Mouse (Mus musculus): Measurements from ENCODE around the gene Nin.

Gene Nin

DNA sequence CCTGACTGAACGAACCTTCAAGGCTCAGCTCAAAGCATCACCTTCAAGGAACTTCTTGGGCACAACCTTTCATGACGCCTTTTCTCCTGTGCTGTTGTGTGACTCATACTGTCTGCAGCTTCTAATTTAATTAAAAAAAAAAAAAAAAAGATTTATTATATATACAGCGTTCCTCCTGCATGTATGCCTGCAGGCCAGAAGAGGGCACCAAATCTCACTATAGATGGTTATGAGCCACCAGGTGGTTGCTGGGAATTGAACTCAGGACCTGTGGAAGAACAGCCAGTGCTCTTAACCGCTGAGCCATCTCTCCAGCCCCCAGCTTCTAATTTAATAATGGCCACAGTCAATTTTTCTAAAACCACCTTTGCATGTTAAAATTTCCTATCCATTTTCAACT is 29.8 kb downstream of the Nin start:
- DNase-seq (ENCODE audit: low read depth, low spot score), result no peak

DNA sequence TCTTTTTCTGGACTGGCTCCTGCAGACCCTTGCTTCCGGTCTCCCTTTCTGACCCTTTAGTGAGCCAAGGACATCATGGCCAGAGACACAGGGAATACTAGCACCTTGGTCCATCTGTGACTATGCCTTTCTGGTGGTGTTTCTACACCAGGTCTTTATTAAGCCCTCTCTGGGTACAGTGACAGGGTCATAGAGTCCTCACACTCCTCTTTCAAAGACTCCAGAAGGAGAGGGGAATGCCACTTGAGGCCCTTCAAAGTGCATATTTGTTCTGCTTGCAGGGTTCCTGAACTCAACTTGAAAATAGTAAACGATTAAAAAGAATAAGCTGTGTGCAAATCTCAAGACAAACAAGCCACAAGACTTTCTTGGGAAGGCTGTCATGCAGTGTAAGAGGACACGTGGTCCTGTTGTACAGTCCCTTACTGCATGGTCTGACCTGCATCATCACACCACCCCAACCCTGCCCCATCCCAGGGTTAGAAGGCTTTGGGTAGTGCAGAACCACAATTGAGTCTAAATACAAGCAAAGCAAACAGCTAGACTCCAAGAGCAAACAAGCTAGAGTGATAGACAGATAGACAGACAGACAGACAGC is 30.5 kb downstream of the Nin start:
- DNase-seq (ENCODE audit: low read depth, low spot score), result no peak

DNA sequence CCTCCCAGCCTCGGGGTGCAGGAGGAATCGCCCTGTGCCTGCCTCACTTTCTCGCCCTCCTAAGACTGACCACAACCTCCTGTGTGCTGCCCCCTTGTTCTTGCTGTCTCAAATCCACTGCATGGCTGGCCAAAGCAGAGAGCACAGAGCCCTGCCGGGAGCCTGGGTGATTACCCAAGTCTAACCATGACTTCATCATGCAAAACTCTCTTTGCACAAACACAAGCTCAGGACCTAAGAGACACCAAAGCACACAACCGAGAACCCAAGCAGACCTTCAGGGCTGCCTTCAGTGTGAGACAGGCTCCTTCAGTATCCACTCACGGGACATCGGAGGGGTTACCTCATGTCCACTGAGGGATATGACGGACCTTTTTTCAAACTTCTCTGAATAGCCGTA is 31.0 kb downstream of the Nin start:
- DNase-seq (ENCODE audit: low read depth, low spot score), result no peak

DNA sequence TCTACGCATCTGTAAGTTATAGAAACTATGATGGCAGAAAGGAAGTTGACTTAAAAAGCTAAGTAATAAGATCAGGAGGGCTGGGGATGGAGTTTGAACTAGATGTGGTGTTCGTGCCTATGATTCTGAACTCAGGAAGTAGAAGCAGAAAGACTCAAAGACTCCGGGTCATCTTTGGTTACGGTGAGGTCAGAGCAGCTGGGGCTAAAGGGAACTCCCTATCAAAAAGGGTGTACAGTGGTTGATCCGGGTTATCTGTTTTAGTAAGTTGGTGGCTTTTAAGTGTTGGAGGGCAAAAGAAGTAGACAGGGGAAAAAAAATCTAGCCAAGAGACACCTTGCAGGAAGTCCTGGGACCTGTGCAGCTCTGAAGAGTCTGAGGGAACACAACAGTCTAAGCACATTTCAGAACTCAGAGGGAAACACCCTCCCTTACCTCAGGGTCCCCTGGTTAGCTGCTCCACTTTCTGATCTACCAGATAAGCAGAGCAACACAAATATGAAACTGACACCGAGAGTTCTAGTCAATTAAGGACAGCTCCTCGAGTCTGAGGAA is 35.0 kb downstream of the Nin start:
- DNase-seq (ENCODE audit: low read depth, low spot score), result no peak

DNA sequence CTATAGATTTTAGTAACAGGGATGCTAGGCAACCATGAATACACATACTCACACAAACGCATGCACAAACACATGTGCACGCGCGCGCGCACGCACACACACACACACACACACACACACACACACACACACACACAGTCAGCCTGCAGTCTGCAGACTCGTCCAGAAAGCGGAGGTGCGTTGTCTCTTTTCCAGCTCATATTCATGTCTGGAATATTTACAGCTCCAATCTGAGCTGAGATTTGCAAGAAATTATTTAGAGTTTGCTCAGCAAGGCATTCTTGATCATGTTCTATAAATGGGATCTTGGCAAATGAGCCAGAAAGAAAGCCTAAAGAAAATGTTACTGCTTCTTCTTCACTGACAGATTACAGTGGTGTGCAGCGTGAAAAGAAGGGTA is 37.0 kb downstream of the Nin start:
- no peak for DNase-seq (ENCODE audit: low read depth, low spot score)

DNA sequence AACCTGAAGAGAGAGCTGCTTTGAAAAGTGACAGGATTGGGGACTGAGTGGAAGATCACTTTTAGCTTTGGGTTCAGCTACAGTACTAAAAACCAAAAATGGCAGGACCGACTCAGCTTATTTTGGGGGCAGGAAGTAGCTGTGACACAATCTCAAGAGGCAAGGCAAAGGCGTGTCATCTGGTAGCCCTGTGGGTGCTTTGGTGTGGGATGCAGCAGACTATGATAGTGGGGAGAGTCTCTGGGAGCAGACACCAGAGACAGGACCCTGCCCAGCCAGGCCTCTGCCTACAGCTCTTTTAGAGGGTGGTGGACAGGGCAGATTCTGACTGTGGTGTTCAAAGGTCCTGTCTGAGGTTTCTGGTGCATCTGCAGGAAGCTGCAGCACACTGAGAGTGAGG is 38.5 kb downstream of the Nin start:
- no peak for DNase-seq (ENCODE audit: low read depth, low spot score)

DNA sequence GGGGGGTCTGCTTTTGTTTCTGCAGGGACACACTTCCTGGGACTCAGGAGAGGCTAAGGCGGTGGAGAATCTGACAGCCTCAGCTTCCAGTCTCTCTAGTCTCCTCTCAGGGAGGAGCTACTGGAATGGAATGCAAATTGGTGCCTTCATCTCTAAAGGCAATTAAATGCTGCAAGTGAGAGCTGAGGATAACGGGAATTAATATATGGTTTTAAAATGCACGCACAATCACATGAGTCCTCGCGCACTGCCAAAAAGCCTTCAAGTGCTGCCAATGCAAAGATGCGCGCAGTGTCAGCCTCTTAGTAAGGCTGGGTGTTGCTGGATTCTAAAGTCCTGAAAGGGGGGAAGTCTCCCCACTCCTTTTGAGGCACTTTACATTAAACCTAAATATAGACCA is 42.6 kb downstream of the Nin start:
- no peak for DNase-seq (ENCODE audit: low read depth, low spot score)

DNA sequence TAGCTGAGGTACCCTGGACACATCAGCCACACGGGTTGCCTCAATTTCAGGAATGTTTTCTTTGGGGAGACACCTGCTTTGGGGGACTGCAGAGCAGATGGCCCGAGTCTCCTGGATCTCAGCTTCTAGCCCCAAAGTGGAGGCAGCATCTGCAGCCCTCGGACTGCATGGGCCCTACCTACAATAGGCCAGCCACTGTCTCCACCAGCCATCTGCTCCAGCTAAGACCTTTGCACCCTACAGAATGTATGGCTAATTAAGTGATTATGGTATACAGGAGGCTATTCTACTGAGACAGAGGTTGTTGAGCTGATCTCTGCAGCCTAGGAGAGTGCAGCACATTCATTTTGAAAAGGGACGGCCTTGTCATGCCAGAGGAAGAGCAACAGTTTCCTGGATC is 43.2 kb downstream of the Nin start:
- no peak for DNase-seq (ENCODE audit: low read depth, low spot score)

DNA sequence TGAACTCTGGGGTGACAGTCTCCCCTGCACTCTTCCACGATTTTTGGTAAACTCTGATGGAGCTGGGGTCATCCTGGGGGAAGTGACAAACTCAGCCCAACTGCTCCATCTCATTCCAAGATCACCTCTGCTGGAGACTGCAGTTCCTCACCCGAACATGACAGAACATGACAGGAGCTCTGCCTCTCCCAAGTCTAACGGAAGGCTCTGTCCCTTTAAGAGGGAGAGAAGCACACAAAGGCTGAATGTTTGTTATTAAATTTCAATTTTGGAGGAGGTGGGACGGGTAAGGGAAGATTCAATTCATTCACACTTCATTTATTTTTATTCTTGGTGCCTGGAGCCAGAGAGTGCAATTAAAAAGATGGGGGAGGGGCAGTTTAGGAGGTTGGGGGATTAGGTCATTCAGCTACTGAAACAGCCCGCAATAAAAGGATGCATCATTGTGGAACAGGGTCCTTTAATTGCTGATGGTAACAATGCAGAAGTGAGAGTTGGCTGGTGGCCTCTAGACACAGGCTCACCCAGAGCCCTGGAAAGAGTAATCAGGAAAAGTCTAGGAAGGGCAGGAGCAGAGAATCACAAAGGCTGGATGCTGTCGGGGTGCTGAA is 44.8 kb downstream of the Nin start:
- peak; percentile 12 for DNase-seq (ENCODE audit: low read depth, low spot score)

DNA sequence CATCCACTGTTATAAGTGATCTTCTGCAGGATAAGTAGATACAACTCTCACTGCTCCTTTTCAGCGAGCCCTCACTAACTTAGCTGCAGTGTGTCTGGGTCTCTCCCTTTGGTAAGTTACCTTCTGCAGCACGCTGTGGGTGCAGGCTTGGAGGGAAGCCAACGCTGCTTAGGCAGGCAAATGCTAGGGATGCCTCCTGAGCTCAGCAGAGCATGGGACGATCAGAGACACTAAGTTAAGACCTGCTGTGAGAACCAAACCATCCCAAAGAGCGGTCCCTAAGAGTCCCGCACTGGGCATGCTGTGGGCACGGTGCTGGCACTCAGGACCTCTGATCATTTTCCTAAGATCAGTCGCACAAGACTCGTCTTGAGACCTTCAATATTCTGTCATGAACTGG is 45.7 kb downstream of the Nin start:
- no peak for DNase-seq (ENCODE audit: low read depth, low spot score)

DNA sequence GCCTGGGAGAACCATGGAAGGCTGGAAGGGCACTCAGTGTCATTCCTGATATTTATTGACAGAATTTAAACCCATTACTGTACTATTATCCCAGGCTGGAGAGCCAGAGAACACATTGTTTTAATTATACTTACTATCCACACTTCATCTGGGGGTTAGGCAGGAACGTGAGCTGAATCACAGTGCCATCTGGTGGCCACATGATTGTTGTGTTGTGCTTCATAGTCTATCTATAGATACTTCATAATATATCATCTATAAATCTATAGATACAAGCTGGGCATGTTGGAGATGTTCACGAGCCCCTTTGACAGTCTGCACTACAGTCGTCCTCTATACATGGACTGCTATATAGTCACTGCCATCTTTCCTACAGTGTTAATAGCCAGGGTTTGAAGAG is 51.4 kb downstream of the Nin start:
- DNase-seq (ENCODE audit: low read depth, low spot score), result peak; percentile 61

DNA sequence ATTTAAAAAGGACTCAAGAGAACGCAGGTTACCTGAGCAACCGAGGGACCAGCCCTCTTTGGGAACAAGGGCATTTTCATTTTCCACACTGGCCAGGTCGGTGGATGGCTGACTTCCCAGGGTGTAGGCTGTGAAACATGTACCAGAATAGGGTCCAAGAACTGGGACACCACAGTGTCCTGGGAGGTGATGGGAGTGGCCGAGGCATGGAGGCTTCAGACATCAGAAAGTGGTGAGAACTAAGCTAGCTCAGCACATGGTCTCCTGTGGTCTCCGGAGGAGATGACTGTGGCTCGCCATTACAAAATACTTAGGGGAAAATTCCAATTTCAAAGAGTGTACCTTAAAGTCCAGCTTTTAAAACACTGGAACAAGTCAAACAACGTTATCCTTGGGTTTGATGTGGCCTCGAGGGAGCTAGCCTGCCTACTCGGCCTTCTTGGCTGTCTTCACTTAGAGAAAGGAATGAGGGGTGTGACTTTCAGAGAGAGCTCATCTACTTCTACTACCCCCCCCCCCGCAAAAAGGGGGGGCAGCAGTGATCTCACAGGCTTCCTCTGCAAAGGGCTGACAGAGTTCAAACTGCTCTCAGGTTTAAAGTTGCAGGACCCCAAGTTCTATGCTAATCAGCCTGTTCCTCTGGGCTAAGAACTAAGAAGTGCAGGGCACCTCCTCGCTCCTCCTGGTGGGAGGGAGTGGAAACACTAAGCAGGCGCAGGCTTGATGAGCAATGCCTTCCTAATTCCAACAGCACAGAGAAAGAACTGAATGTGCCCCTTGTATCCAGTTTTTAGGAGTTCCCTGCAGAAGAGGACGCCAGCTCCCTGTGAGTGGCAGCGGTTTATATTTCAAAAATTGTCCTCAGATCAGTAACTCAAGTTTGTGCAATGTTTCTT is 54.3 kb downstream of the Nin start:
- DNase-seq (ENCODE audit: low read depth, low spot score), result no peak

DNA sequence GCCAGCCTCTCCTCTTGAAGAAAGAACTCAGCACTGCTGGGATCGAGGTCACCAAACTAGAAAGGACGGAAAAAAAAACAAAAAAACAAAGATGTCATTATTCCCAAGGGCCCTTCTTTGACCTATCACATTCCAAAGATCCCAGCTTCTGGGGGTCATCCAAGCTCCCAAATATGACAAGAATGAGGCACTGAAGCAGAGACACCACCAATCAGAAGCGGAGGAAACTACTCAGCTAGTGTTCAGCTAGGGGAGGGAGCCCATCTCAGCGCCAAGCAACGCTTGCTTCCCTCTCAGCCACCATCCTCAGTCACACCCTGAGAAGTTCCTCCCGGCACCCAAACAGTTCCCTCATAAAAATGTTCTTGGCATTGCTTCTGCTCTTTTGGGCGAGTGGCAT is 62.8 kb downstream of the Nin start:
- DNase-seq (ENCODE audit: low read depth, low spot score), result no peak

DNA sequence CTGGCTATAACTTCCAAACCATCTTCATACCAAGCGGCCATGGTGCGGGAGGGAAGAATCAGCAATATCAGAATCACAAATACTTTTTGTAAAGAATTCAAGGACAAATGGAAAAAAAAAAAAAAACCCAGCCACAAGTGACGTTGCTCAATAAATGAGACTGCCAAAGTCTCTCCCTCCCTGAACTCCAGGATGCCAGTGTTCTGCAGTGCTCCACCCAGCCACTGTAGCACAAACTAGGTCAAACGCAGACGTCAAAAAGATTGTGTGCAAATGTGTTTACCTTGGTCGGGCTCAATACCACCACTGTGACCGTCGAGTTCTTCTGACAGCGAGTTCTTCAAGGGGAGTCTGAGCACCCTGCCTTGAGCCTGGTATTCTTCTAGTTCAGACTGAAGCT is 64.8 kb downstream of the Nin start:
- no peak for DNase-seq (ENCODE audit: low read depth, low spot score)

DNA sequence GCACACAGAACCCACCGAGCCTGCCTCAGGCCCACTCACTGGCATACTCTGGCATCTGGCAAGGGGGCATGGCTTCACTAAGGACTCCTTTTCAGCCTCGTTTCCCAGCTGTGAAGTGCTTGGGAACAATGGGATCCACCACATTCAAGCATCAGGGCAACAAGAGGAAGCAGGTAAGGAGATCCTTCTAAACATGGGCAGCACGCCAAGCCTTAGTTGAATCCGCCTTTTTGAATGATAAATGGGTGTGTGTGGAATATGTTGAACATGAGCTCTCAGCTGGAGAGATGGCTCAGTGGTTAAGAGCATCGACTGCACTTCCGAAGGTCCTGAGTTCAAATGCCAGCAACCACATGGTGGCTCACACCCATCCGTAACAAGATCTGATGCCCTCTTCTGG is 66.2 kb downstream of the Nin start:
- no peak for DNase-seq (ENCODE audit: low read depth, low spot score)

DNA sequence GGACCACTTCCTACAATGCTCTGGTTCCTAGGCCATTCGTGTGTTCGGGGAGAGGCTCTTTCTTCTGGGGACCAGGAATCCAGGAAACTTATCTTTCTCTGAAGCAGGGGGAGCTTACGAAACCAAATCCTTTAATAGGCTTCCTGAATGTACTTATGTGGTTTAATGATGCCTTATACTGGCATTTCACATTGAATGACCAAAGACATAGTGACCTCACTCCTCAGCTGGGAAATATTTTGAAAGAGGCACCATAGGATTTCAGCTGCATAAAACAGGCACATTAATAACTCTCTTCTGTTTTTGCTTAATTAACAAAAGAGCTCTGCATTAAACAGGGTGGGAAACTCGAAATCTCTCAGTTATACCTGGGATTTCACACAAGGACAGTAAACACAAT is 69.2 kb downstream of the Nin start:
- no peak for DNase-seq (ENCODE audit: low read depth, low spot score)

DNA sequence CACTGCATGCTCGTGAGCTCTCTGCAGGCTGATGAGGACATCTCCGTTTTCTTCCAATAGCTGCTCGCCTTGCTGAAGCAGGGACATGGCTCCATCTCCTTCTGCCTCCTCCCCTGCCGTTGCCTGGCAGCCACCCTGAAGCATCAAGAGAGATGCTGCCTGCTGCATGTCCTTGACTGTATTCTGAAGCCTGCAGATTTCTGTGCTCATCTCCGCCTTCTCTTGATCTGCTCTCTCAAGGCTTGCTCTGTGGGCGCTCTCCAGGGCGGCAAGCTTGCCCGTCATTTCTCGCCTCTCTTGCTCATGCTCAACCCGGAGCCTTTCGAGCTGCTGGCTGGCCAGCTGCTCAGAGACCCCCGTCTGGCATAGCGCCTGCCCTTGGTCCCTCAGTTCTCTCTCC is 70.1 kb downstream of the Nin start:
- no peak for DNase-seq (ENCODE audit: low read depth, low spot score)

DNA sequence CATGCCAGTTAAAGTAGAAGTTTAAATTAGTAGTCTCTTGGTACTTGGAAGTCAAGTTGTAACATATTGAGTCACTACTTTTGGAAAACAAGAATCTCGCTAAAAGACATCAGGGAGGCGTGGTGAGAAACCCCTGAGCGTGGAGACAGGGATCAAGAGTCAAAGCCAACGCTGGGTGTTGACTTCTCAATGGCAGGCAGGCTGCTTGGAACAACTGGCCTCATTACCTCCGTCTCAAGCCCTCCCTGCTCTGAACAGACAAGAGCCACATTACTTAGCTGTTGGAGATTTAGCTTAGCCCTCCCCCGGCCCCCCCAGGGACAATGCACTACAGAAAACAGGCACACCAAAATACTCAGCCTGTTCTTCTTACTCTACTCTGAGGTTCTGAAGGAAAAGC is 72.5 kb downstream of the Nin start:
- DNase-seq (ENCODE audit: low read depth, low spot score), result no peak

DNA sequence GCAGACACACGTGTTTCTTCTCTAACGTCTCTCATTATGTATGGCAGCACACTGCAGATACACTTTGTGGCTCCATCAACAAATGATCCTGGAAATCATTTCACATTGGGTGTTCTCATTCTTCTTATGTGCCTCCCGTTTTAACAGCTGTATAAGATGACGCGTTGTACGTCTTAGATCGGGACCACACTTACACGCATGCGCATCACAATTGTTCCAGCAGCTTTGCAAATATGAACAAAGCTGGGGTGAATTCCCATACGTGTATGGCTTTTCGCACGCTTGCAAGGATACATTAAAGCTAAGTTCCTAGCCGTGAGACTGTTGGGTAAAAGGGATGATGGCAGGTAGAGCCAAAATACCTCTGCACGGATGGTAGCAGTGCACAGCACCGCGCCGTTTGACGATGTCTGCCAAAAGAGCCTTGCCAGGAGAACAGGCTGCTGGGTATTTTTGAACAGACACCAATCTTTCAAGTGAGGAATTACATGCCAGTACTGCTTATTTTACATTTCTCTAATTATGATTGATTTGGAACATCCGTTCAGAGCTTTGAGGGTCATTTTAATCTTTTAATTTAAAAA is 76.7 kb downstream of the Nin start:
- no peak for DNase-seq (ENCODE audit: low read depth, low spot score)

DNA sequence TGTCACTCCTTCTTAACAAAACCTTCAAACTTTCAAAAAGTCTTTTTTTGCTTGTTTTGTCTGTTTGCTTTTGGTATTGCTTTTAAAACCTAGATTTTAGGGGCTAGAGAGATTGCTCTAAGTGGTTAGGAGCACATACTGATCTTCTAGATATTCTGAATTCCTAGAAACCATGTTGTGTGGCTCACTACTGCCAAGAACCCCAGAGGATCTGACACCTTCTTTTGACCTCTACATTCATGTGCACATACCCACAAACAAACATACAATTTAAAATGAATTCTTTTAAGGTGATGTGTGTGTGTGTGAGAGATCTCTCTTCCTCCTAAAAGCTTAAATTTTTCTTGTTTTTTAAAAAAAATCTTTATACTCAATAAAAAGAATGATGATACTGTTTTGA is 87.3 kb downstream of the Nin start:
- DNase-seq (ENCODE audit: low read depth, low spot score), result no peak

DNA sequence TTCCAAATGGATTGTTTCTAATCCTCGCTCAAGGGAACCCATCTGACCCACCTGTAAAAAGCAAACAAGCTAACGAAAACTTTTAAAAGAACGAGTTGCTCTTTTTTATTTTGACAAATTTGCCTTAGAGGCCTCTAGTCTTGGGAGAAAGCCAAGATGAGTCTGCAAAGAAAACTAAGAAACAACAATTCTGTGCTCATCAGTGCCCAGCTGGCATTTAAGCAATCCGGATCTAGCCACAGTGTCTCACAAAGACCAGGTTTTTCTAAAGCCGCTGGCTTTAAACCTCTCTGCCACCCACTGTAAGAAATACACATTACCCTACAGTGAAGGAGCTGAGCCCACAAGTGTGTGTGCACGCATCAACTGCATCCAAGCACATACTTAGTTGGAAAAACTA is 88.1 kb downstream of the Nin start:
- no peak for DNase-seq (ENCODE audit: low read depth, low spot score)

DNA sequence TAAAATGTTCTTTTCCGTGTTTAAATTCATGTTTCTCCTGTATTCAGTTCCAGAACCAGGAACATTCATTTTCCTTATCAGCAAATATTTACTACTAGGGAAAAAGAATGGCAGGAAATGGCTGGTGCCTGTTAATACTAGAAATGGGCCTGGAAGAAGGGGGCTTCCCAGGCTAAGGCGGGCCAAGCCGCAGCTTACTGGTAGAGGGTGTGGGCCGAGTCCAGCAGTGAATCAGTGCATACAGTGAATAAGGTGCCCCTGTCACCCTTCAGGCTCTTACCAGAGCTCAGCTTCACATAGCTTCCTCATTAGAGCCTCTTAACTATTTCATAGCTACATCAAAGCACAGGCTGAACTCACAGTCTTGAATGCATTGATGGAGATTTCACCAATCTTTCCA is 89.9 kb downstream of the Nin start:
- no peak for DNase-seq (ENCODE audit: low read depth, low spot score)
